Mouse (Mus musculus) c-Kit-positive CD71-positive TER-119-positive erythroid progenitor cells, embryonic 14.5 days (primary cell): ENCODE data around the gene Slc25a26.

ENCODE experiments used
- DNase-seq: peaks from one replicate; pipeline ENCODE4 v3.0.0-alpha.2; 2013; ENCODE audit warnings: low spot score

The Slc25a26 gene

DNA sequence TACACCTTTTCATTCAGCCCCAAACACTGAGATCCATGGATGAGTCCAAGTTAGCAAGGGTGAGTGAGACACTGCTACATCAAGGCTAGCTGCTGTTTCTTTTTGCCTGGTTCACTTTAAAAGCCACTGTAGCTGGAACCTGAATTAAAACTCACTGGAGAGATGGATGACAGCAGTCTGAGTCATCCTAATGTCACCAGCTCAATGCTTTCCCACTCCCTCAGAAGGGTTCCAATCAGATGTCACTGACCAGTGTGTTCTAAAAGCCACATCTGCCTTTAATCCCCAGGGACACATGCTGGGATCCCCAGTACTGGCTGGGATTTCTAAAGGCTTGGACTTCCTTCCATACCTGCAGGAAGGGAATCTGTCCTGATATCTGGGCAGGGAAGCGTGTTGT lies 141.9 kb downstream of the Slc25a26 start:
- DNase-seq: no peak

DNA sequence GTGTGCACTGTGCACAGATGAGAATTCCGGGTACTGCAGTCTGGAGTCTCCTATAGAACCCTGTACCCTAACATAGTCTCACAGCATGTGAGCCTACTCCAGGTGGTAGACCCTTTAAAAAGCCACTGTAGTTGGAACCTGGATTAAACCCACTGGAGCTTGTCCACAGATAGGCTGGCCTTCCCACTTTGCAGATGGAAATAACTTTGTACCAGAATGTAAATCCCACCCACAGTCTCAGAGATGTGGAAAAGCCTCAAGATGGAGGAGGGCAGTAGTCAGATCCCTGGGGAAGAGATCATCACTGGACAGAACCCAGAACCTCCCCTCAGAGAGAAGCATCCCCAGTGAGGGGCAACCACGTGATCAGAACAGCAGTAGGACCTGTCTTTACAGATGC lies 143.9 kb downstream of the Slc25a26 start:
- no peak for DNase-seq

DNA sequence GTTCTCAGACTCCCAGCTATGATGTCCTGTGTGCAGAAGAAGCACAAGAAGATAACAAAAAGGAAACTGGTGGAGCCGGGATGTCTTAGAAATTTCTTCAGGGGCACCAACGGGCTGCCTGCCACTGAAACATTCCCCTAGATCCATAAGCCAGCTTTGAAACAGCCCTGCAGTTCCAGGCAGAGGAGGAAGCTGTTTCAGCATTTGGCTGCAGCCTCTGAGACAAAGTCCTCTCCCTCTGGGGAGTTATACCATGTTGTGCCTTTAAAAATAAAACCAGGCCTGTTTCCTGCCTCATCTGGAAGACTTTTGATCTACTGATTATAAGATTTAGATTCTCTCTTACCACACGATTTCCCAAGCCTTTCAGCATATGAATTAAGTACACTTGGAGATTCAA lies 144.5 kb downstream of the Slc25a26 start:
- DNase-seq: no peak

DNA sequence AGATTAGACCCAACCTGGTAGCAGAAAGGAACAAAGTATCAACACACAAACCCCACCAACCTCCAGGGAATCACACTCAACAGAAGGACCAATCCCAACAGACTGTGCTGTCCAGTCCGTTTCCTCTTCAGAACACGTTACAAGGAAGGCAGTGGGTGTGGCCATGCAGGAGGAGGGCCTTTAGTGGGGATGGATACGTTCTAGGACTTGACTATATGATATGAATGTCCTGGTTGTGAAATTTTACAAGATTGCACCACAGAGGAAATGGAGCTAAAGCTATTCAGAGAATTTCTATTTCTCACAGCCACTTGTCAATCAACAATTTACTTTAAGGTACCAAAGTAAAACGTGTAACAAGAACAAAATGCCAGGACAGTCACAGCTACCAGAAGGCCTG lies 145.6 kb downstream of the Slc25a26 start:
- no peak for DNase-seq

DNA sequence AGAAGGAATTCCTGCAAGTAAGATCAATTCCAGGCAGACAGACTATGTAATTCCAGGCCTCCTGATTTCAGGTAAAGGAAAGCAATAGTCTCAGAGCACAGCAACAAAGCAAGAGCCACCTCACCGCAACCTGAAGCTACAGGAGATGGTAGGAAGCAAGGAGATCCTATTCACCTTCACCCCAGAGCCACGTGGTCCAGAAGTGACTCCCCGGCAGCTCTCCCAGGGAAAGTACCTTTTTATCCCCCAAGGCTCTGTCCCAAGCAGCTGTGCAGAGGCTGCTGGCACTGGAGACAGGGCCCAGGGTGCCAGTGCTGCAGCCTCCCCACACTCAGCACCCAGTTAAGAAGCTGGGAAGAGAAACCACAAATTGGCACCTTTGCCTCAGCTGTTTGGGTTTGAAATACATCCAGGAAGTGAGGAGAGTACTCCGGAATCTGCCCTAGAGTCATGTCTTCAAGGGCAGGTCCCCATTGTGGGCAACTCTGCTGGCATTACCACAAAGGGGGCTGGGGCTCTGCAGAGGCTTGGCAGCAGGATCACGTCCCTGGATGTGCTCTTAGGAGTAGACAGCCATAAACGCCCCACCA lies 146.2 kb downstream of the Slc25a26 start:
- no peak for DNase-seq

DNA sequence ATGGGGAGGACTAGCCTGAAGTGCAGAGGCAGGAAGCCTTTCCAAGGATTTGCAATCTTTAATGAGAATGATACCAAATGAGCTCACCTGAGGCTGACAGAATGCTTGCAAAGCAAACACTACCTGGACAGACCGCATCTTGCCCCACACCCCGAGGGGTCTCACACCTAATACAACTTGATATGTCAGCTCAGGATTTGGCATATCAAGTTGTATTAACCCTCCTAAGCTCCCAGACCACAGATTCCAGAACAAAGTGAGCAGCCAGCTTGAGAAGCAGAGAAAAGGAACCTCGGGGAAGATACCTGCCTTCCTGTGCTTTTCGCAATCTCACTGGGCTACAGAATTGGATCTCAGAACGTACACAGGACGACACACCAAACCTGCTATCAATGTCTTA lies 146.8 kb downstream of the Slc25a26 start:
- DNase-seq: no peak

DNA sequence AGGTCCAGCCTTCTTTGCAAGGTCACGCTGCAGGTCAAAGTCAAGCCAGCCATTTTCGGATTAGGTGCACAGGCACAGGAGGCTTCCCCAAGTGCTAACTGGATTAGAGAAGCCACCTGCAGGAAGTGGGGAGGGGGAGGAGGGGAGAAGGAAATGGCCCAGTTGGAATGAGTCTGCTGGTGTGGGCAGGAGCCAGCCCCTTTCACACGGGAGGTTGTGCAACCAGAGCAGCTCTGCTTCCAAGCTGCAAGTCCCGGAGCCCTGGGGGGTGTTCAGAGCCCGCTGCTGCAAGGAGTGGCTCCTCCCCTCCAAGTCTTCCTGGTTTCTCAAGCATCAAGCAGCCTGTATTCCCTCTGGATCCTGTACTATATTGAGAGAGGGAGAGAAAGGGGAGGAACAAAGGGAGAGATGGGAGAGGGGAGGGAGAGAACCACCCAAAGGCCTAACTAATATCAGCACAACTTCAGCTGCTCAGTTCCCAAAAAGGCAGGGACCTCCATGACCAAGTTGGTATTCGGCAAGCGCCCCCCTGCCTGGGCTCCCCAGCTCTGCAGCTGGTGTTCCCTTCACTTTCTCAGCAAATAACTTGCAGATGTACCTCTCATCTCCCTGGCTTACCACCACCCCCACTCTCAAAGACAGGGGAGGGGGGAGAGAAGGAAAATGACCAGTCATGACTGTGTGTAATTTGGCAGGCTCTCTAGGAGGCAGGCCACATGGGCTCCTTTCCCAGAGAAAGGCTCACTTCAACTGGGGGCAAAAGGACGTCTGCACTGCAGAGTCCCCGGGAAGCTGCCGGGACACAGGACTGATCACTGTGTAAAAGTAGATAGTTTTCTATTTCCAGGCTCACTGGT lies 147.7 kb downstream of the Slc25a26 start:
- no peak for DNase-seq

DNA sequence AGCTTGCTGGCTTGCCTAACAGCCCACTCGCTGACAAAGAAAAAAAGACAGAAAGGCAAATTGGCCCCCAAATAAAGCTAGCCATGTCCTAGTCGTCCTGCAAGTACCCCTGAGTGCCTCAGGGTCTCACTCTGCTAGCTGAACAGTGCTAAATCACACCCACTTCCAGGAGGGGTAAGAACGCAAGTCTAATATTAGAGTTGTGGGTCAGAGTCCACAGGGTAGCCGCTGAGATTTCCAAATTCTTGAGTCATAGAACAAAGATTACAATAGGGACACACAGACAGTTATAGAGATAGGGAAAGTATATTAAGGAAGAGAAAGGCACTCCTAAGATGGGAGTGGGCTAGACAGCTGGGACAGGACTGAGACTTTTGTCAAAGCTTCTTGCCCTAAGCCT lies 148.4 kb downstream of the Slc25a26 start:
- DNase-seq: no peak

DNA sequence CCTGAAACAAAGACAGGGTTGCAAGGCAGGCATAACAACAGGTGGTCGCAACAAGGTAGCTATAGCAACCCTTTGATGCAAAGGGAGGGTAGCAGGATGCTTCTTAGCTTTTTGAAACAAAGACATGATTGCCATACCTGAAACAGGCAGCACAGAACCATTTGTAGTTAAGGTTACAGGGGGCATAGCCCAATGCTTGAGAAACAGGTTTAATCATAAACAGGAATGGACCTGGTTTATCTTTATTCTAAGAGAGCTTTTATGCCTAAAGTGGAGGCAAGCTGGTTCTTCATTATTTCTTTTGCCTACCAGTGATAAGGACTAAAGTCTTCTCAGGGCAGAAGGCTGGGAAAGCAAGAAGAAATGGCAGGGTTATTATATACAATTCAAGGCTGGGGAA lies 149.5 kb downstream of the Slc25a26 start:
- DNase-seq: no peak

DNA sequence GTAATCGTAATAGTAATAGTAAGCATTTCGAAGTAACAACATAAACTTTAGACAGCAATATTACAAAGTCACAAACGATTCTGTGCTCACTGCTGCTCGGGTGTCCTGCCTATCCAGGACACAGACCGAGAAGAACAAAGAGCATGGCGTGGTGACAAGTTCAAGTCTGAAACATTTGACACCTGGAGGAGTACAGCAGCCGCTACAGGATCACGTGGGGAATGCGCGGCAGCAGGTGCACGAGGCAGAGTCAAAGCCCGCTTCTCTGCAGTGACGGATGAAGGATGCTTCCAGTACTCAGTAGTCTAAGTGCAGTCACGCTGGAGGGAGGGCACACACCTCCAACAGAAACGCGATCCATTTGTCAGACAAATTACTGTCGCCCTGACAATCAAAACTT lies 151.4 kb downstream of the Slc25a26 start:
- DNase-seq: no peak

DNA sequence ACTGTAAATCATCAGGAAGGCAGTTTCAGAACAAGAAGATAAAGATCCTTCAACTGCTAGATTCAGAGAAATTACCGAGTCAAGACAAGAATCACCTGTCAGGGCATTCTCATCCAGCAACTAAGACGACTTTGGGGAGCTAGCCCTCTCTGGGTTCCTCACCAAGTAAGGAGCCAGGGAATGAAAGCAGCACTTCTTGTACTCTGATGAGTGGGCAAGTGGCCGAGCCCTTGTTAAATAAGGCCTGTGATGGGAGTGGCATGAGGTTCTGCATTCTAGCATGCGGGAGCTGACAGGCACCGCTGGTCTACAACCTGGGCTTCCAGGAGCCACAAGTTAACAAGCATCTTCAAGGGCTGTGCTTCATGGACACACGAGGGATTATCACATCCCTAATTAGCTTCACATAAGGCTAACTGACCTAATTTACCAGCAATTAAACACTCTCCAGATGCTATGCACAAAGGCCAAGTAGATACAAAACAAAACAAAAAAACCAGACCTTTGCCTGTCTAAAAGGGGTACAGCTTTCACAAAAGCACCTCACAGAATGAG lies 152.6 kb downstream of the Slc25a26 start:
- DNase-seq: no peak

DNA sequence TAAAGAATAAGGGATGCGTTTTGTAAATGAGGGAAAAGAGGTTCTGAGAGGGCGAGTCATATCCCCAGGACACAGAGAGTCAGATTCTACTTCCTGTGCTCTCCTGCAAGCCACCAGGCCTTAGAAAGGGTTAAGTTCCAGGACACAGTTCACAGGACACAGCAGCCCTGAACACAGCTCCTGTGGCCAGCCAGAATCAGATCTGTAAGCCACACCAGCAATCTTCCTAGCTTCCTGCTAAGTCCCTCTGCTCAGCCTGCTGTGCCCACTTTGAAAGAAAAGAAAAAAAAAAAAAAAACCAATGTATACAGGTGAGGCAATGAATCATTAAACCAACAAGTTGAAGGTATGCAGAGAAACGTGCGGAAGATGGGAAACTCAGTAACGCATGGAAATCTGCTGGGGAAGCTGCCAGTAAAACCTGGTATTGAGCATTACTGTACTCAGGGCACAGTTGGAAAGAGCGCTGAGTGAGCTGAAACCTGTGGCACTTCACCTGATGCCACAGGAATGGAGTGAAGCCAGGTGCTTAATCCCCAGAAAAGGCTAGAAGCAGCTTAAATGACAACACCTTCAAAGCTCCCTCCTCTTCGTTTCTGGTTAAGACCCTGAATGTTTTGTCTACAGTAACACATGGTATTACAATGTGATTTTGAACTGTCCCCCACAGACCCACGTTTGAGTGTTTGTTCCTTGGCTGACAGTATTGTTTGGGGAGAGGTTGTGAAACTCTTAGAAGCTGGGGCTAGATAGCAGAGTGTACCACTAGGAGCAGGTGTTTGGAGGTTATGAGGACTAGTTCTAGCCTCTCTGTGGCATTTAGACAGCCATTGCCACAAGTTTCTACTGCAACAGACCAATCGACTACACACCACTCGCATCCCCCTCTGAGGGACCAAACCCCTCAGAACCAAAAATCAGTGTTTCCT lies 153.5 kb downstream of the Slc25a26 start:
- no peak for DNase-seq
